Mouse (Mus musculus): ENCODE data around the gene Morc3.
"Not testable (repeated sequence)": the region's sequence is repeated elsewhere in the genome, so short reads cannot be mapped to it uniquely, and the experiment has no call there.

Gene Morc3

GRCm38 (mm10) chr16:93819325-93819696 is 12.6 kb upstream of the Morc3 start:
- DNase-seq = no peak

- DNase-seq = no peak
These were observed 11.9 kb upstream of the Morc3 start for GRCm38 (mm10) chr16:93820040-93820439.

- no peak for DNase-seq
These were observed 10.2 kb upstream of the Morc3 start for GRCm38 (mm10) chr16:93821706-93822105.

GRCm38 (mm10) chr16:93822433-93823225 is 9.3 kb upstream of the Morc3 start:
- not testable (repeated sequence) for DNase-seq

- no peak for DNase-seq
These were observed 7.1 kb upstream of the Morc3 start for GRCm38 (mm10) chr16:93824799-93825198.

- no peak for DNase-seq
These were observed 6.5 kb upstream of the Morc3 start for GRCm38 (mm10) chr16:93825463-93825862.

- no peak for DNase-seq
These were observed 5.9 kb upstream of the Morc3 start for GRCm38 (mm10) chr16:93826054-93826453.

- DNase-seq = not testable (repeated sequence)
These were observed 5.4 kb upstream of the Morc3 start for GRCm38 (mm10) chr16:93826478-93826877.

- DNase-seq = no peak
These were observed 5.0 kb upstream of the Morc3 start for GRCm38 (mm10) chr16:93826909-93827308.

- no peak for DNase-seq
These were observed 2.4 kb upstream of the Morc3 start for GRCm38 (mm10) chr16:93829526-93829925.

GRCm38 (mm10) chr16:93830071-93830470 is 1.9 kb upstream of the Morc3 start:
- peak; percentile 28 for DNase-seq

GRCm38 (mm10) chr16:93830916-93831315 is 1.0 kb upstream of the Morc3 start:
- DNase-seq = peak; percentile 35

GRCm38 (mm10) chr16:93832451-93833276 is 743 bp downstream of the Morc3 start:
- peak; percentile 68 for DNase-seq

GRCm38 (mm10) chr16:93833551-93833950 is 1.6 kb downstream of the Morc3 start:
- DNase-seq = peak; percentile 30

GRCm38 (mm10) chr16:93834076-93834475 is 2.2 kb downstream of the Morc3 start:
- DNase-seq = no peak

GRCm38 (mm10) chr16:93839049-93839448 is 7.1 kb downstream of the Morc3 start:
- DNase-seq = no peak

- DNase-seq = no peak
These were observed 18.6 kb downstream of the Morc3 start for GRCm38 (mm10) chr16:93850527-93850926.

- DNase-seq = no peak
These were observed 28.0 kb downstream of the Morc3 start for GRCm38 (mm10) chr16:93859967-93860366.

- no peak for DNase-seq
These were observed 28.8 kb downstream of the Morc3 start for GRCm38 (mm10) chr16:93860686-93861085.

GRCm38 (mm10) chr16:93874841-93875240 is 42.9 kb downstream of the Morc3 start:
- DNase-seq = no peak

- DNase-seq = no peak
These were observed 45.9 kb downstream of the Morc3 start for GRCm38 (mm10) chr16:93877612-93878380.

- DNase-seq = peak; percentile 96
These were observed 51.6 kb downstream of the Morc3 start, which contains the start of gene Chaf1b for GRCm38 (mm10) chr16:93883423-93884085. Chaf1b (plus strand) TSS chr16:93883901.
